Mouse (Mus musculus) hindbrain, embryonic 16.5 days (tissue): ENCODE data around the gene 4930402H24Rik. TPM values are rescaled to one million over a fixed set of nuclear protein-coding genes. Genes with fewer than 3 reads are reported as not detected.
"Not testable (repeated sequence)": the region's sequence is repeated elsewhere in the genome, so short reads cannot be mapped to it uniquely, and the experiment has no call there.

Source experiments
- ATAC-seq: fragments of 200-750 bp; cut with Nextera tagmentation; 2 replicates; pipeline ENCODE4 v1.8.0; 2017; ENCODE audit warnings: moderate TSS enrichment, moderate library complexity
- H3K27ac ChIP-seq: fragments of 300-500 bp; sonication (generic); 2 replicates; pipeline ENCODE4 v1.5.1; 2014; ENCODE audit warnings: low read depth, mild to moderate bottlenecking, control low read depth, low read length, moderate library complexity
- H3K27me3 ChIP-seq: fragments of 300-500 bp; sonication (generic); replicated peaks from 2 replicates; pipeline ENCODE4 v1.6.1; 2014; ENCODE audit warnings: low read length; ENCODE audit not compliant: control insufficient read depth, insufficient read depth
- H3K36me3 ChIP-seq: fragments of 300-500 bp; sonication (generic); 2 replicates; pipeline ENCODE4 v1.6.1; 2014; ENCODE audit warnings: mild to moderate bottlenecking, low read length, moderate library complexity, mixed read lengths; ENCODE audit not compliant: control insufficient read depth, insufficient read depth
- H3K4me1 ChIP-seq: fragments of 300-500 bp; sonication (generic); 2 replicates; pipeline ENCODE4 v1.6.1; 2014; ENCODE audit warnings: low read depth, low read length; ENCODE audit not compliant: control insufficient read depth, insufficient read depth
- H3K4me2 ChIP-seq: fragments of 300-500 bp; sonication (generic); 2 replicates; pipeline ENCODE4 v1.6.1; 2014; ENCODE audit warnings: mild to moderate bottlenecking, low read length, control low read depth, moderate library complexity
- H3K4me3 ChIP-seq: fragments of 300-500 bp; sonication (generic); 2 replicates; pipeline ENCODE4 v1.5.1; 2014; ENCODE audit warnings: mild to moderate bottlenecking, low read length, control low read depth, moderate library complexity
- H3K9ac ChIP-seq: fragments of 300-500 bp; sonication (generic); 2 replicates; pipeline ENCODE4 v1.6.1; 2014; ENCODE audit warnings: low read depth, mild to moderate bottlenecking, control low read depth, low read length, moderate library complexity
- H3K9me3 ChIP-seq: fragments of 300-500 bp; sonication (generic); 2 replicates; pipeline ENCODE4 v1.6.1; 2014; ENCODE audit warnings: mild to moderate bottlenecking, low read length, moderate library complexity; ENCODE audit not compliant: control insufficient read depth
- WGBS: fragments of 180-500 bp; shearing (Covaris S2); extraction: QIAGEN DNeasy Blood & Tissue Kit; methylation state at CpG from one replicate; pipeline ENCODE4 v1.1.7; 2014; 5-methylcytosine and 5-hydroxymethylcytosine counted together
- polyA plus RNA-seq: library from polyadenylated mRNA; unstranded; fragments of >200 nt; fragmentation: Nextera tagmentation; extraction: Ambion mirVana; gene quantifications from 2 replicates; pipeline ENCODE4 v1.2.1, GENCODE M21; 2015

4930402H24Rik gene
- polyA plus RNA-seq, 1 experiment from 2014 or later, result 78.7 TPM

DNA sequence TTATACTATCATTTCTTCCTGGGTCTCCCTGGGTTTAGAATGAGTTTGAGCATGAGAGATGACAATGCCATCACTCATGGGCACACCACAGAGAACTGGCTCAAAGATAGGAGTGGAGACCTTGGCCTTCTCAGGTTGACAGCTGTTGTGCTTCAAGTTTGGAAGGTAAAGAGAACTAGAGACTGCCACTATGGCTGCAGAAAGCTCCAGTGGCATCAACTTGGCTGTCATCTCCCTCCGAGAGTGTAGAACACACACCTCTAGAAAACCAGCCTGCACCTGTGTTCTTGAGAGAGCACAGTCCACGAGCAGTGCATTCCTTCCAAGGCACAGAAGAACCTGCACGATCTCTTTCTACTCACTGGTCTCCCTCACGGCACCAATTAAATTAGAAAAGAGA is 76.7 kb downstream of the 4930402H24Rik start:
- H3K4me3 ChIP-seq, result no peak overlapping the region
- no peak overlapping the region for H3K27ac ChIP-seq
- H3K9ac ChIP-seq, result no peak overlapping the region
- no peaks in the 10 kb centered on the region for H3K27me3 ChIP-seq
- 85% methylated on average over 4 of the region's 4 CpGs for WGBS
- H3K9me3 ChIP-seq, result no peaks in the 10 kb centered on the region
- no peak overlapping the region for H3K4me2 ChIP-seq
- no peaks in the 10 kb centered on the region for H3K4me1 ChIP-seq
- no peak for ATAC-seq
- no peaks in the 10 kb centered on the region; the same call in 1 of the 2 replicates for H3K36me3 ChIP-seq

DNA sequence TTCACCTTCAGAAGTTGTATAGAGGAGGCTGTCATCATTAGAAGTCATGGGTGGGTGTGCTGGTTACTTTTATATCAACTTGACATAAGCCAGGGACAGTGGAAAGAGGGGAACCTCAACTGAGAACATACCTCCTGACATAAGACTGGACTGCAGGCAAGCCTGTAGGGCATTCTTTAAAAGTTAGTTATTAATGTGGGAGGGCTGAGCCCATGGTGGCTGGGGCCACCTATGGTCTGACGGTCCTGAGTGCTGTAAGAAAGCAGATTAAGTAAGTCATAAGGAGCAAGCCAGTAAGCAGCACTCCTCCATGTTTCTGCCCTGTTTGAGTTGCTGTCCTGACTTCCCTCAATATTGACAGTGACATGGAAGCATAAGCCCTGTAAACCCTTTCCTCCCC is 77.5 kb downstream of the 4930402H24Rik start:
- no peaks in the 10 kb centered on the region; the same call in 1 of the 2 replicates for H3K36me3 ChIP-seq
- no peaks in the 10 kb centered on the region for H3K9me3 ChIP-seq
- no peak overlapping the region for H3K27ac ChIP-seq
- H3K27me3 ChIP-seq, result no peaks in the 10 kb centered on the region
- no peak overlapping the region for H3K4me3 ChIP-seq
- 86% methylated on average over 1 of the region's 1 CpGs for WGBS
- no peak for ATAC-seq
- no peak overlapping the region for H3K4me2 ChIP-seq
- H3K9ac ChIP-seq, result no peak overlapping the region
- no peaks in the 10 kb centered on the region for H3K4me1 ChIP-seq

DNA sequence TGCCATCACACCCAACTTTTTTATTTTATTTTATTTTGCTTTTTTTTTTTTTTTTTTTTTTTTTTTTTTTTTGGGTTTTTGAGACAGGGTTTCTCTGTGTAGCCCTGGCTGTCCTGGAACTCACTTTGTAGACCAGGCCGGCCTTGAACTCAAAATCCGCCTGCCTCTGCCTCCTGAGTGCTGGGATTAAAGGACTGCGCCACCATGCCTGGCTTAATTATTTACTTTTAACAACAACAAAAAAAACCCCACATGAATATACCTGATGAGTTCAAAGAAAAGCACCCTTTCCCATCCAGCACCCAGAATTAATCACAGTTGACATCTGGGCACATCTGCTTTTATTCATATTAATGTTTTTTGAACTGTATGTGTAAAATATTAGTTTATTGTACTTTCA is 78.1 kb downstream of the 4930402H24Rik start:
- not testable (repeated sequence) for ATAC-seq, H3K9me3 ChIP-seq, H3K27me3 ChIP-seq, H3K36me3 ChIP-seq, H3K4me2 ChIP-seq, H3K4me3 ChIP-seq, H3K4me1 ChIP-seq, H3K9ac ChIP-seq
- 88% methylated on average over 3 of the region's 3 CpGs for WGBS
- H3K27ac ChIP-seq, result peak overlapping the region; percentile 63; the same call in 1 of the 2 replicates

DNA sequence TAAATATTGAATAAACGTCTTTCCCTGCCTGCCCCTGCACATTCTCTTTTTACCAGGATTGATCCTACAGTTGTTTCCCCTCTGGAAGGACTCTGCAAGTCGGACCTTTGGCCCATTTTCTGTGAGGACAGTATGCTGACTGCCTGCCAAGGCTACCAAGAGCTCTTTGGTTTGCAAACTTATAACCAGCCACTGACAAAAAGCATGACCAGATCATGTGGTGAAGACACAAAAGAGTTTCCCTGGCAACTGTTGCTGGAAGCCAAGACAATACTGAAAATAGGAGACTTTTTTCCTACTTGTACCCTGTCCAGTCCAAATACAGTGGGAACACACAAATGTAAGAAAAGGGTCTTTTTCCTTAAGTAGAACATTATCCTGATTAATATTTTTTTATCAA is 78.8 kb downstream of the 4930402H24Rik start:
- H3K27ac ChIP-seq, result no peak overlapping the region; the same call in 1 of the 2 replicates

DNA sequence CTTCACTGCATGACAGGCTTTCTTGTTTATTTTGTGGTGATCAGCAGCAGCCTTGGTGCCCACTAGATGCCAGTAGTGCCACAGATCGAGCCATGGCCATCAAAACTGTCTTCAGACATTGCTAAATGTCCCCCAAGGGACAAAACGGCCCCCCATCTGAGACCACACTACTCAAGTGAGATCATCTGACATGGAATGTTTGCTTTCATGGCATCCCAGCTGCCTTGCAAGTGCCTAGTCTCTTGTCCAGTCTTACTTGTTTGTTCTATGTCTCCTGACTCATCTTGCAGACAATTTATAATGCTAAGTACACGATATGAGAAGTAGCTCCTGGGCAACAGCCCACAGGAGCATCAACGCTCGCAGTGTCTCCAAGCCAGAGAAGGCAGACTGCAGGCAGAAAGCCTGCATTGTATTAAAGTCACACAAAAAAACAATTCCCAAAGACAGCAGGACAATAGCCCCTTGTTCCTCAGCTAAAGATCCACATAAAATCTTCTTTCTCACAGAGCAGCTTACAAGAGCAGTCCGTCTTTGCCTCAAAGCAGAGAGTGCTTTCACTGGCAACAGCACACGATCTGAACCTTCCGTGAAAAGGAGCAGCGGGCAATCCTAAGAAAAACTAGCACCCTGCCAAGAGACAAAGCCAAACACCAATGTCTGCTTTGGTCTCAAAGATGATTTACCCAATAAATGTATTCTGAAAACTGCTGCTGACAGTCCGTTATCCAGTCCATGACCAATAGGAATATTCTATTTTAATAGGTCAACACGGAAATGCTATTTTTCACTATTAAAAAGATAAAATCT is 87.2 kb downstream of the 4930402H24Rik start:
- Histone ChIP-seq H3K27ac (peak overlapping the region; percentile 59), H3K4me1 (peaks cover 5% of the 10 kb centered on the region), H3K36me3 (peaks cover 17% of the 10 kb centered on the region), H3K4me3 (no peak overlapping the region), H3K9me3 (no peaks in the 10 kb centered on the region), H3K27me3 (no peaks in the 10 kb centered on the region), H3K4me2 (no peak overlapping the region), H3K9ac (no peak overlapping the region)
- 17% methylated on average over 11 of the region's 11 CpGs for WGBS
- ATAC-seq, result peak; percentile 88

More for the DNA sequence above, 78.8 kb downstream of the 4930402H24Rik start:
- no peak overlapping the region for H3K4me3 ChIP-seq
- H3K9ac ChIP-seq, result no peak overlapping the region
- H3K4me1 ChIP-seq, result no peaks in the 10 kb centered on the region
- no peaks in the 10 kb centered on the region for H3K27me3 ChIP-seq
- no peaks in the 10 kb centered on the region; the same call in none of the 2 replicates for H3K36me3 ChIP-seq
- 20% methylated on average over 2 of the region's 2 CpGs for WGBS
- H3K9me3 ChIP-seq, result no peaks in the 10 kb centered on the region
- peak; percentile 82; the same call in 1 of the 2 replicates for ATAC-seq
- H3K4me2 ChIP-seq, result no peak overlapping the region

DNA sequence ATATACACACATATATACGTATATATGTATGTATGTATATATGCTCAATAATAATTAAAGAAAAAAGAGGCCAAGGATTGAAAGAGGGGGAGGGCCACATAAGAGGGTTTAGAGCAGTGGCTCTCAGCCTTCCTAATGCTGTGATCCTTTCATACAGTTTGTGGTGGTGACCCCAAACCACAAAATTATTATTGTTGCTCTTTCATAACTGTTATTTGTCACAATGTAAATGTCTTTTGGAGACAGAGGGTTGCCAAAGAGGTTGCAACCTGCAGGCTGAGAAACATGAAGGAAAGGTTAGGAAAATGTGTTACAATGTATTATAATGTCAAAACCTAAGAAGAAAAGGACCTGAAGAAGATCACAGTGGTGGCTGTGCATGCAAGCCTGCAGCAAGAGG is 88.3 kb downstream of the 4930402H24Rik start:
- peaks cover 24% of the 10 kb centered on the region for H3K36me3 ChIP-seq
- H3K27ac ChIP-seq, result no peak overlapping the region
- no peaks in the 10 kb centered on the region for H3K27me3 ChIP-seq
- no peak for ATAC-seq
- no peak overlapping the region for H3K9ac ChIP-seq
- no peak overlapping the region for H3K4me3 ChIP-seq
- peaks cover 5% of the 10 kb centered on the region for H3K4me1 ChIP-seq
- H3K9me3 ChIP-seq, result no peaks in the 10 kb centered on the region
- WGBS, result 89% methylated on average over 1 of the region's 1 CpGs
- H3K4me2 ChIP-seq, result no peak overlapping the region

DNA sequence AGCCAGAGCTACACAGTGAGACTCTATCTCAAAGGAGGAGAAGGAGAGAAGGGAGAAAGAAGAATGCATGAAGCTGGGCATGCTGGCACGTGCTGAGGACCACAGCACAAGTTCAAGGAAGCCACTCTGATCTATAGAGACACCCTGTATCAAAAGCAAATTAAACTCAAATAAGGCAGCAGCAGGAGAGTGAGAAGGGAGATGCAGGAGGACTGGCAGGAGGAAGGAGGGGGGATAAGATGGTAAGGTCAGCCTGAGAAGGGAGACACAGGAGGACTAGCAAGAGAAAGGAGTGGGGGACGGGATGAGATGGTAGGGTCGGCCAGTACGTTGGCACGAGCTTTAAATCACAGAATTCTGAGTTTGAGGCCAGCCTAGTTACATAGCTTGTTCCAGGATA is 90.0 kb downstream of the 4930402H24Rik start:
- Histone ChIP-seq H3K27ac (no peak overlapping the region), H3K4me1 (peaks cover 5% of the 10 kb centered on the region), H3K36me3 (peaks cover 32% of the 10 kb centered on the region), H3K27me3 (no peaks in the 10 kb centered on the region), H3K9me3 (no peaks in the 10 kb centered on the region), H3K4me2 (no peak overlapping the region), H3K4me3 (no peak overlapping the region), H3K9ac (no peak overlapping the region)
- ATAC-seq, result no peak
- 90% methylated on average over 5 of the region's 5 CpGs for WGBS

DNA sequence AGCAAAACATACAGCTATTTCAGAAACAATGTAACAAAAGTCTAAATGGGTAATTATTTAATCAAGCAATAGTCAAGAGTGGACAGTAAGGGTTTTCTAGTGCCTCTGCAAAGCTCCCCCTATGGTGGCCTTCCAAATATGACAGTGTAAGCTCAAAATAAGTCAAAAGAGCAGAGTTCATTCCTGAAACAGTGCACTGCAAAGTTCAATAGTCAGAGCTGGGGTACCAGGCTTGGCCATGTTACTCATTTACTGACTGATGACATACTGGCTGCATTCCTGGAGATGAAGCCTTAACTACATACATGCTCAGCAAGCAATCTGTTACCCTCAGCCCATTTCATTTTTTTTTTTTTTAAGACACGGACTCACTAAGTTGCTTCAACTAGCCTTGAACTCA is 91.7 kb downstream of the 4930402H24Rik start:
- Histone ChIP-seq H3K4me2 (no peak overlapping the region), H3K27ac (no peak overlapping the region), H3K9me3 (no peaks in the 10 kb centered on the region), H3K27me3 (no peaks in the 10 kb centered on the region), H3K4me3 (no peak overlapping the region), H3K9ac (no peak overlapping the region), H3K4me1 (peaks cover 5% of the 10 kb centered on the region), H3K36me3 (peaks cover 38% of the 10 kb centered on the region)
- no peak for ATAC-seq
- WGBS, result 92% methylated on average over 1 of the region's 1 CpGs

DNA sequence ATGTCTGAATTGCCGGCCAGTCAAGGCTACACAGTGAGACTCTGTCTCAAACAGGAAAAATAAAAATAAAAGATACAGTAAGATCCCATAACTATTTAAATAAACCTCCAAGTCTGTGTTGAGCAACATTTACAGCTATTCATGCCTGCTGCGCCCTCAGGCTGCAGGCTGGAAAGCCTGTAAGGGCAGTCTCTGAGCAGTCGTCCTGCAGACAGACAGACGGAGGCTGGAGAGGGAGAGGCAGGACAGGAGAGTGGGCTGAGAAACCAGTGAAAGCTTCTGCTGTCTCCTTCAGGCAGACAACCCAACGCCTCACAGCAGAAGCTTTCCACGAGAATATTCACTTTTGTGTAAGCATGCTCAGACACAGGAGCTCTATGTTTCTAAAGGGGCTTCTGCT is 92.5 kb downstream of the 4930402H24Rik start:
- ATAC-seq, result no peak
- Histone ChIP-seq H3K9me3 (no peaks in the 10 kb centered on the region), H3K9ac (no peak overlapping the region), H3K4me1 (no peaks in the 10 kb centered on the region), H3K27me3 (no peaks in the 10 kb centered on the region), H3K36me3 (peaks cover 40% of the 10 kb centered on the region), H3K27ac (no peak overlapping the region), H3K4me3 (no peak overlapping the region), H3K4me2 (no peak overlapping the region)
- 77% methylated on average over 6 of the region's 6 CpGs for WGBS
